Mouse (Mus musculus) MEL-GATA-1-ER (cell line): ENCODE measurements around the gene Tdrd5.
"Not testable (repeated sequence)": the region's sequence is repeated elsewhere in the genome, so short reads cannot be mapped to it uniquely, and the experiment has no call there.

Experiments
- DNase-seq: peaks from one replicate; pipeline ENCODE4 v3.0.0-alpha.2; 2012; ENCODE audit warnings: low read depth; ENCODE audit errors: extremely low read depth

Gene Tdrd5

DNA sequence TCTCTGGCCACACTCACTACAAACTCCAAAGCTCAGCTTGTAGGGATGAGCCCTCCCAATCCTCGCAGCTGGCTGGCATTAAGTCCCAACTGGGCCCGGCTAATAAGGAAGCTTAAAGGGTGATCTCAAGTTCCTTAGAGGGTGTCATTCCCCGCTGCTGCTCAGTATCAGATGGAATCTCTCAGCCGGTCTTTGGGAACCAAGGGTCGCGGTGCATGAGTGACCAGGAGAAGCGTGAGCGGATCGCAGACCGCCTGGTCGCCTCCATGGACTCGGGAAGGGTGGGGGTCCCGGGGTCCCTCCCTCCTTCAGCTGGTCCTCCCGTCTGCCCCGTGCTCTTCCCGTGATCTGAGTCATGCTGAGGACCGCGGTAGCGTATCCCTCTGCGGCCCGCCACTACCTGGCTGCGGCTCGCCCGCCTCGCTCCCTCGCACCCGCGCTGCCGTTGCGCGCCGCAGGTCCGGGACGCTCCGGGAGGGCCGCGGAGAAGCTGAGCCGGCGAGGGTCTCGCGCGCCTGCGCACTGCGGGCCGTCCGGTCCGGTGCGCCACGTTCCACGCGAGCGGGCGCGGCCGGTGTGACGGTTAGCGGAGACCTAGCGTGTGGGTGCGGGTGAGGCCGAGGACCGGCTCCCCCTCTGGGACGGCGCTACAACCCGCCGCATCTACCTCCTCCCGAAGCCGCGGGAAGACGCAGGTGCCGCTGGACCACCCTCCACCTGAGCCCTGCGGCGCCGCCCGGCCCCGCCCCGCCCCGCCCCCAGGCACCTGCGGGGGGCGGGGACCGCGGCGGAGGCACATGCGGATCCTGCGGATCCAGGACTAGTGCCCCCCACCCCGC, at the start of gene Tdrd5:
Gene Tdrd5, minus strand, starts transcription at position 754 of the 839 bp plus-strand sequence.
- DNase-seq: no peak

DNA sequence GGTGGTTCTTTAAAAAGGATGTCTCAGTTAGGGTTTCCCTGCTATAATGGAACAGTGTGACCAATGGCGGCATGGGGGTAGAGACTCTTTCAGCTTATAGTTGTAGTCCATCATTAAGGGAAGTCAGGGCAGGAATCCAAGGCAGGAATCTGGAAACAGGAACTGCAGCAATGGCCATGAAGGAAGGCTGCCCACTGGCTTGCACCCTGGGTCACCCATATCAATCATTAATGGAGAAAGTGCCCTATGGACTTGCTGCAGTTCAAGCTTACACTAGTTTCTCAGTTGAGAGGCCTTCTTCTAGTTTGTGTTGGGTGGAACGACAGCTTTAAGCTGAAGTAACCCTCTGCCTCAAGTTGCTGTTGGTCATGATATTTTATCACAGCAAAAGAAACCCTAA, 49.0 kb upstream of the Tdrd5 start:
- no peak for DNase-seq

DNA sequence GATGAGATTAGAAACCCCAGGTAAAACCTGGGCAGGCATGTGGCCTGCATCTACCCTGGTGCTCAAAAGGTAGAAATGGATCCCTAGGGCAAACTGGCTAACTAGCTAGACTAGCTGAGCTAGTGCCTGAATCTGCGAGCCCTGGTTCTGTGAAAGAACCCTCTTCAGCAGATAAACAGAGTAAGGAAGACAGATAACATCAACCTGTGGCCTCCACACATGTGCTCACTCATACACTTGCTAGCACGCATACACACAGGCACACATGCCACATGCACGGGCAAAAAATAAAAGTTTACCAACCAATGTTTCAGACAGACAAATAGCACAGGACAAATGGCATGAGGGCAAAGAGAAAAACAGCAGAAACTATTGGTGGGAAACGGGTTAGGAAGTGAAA, 47.0 kb upstream of the Tdrd5 start:
- no peak for DNase-seq

DNA sequence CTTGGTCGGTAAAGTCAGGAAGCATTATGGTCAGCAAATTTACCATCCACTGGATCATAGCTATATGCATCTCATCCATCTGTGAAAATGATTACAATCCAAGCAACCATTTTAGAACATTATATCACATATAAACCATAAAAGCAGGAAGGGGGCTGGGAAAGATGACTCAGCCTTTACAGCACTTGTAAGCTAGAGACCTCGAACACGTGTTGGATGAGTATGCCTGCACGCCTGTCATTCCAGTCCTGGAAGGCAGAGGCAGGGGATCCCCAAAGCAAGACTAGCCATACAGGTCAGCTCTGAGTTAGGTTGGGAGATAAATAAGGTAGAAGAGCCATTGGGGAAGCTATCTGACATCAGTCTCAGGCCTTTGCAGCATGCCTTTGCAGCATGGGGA, 45.6 kb upstream of the Tdrd5 start:
- no peak for DNase-seq

GRCm38 (mm10) chr1:156345633-156346032, 42.2 kb upstream of the Tdrd5 start:
- DNase-seq: no peak

- no peak for DNase-seq
Measured at GRCm38 (mm10) chr1:156344433-156344832, 41.0 kb upstream of the Tdrd5 start.

DNA sequence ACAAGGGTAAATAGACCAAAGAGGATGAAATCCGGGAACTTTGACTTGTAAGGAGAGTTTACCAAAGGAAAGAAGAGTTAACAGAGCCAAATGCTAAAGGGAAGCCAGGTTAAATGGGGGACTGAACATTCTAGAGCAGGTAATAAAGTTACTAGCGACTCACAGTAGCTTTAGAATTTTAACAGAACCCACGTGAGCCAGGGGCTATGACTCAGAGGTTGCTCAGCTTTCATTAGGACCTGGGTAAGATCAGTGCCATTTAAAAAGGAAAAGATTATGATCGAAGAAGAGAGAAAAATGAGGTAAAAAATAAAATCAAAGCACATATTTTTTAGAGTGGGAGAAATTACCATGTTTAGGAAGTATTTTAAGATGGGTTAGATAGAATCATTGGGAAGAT, 37.4 kb upstream of the Tdrd5 start:
- no peak for DNase-seq

GRCm38 (mm10) chr1:156323126-156323525, 19.7 kb upstream of the Tdrd5 start:
- no peak for DNase-seq

- no peak for DNase-seq
Measured at GRCm38 (mm10) chr1:156310630-156311029, 7.2 kb upstream of the Tdrd5 start, which contains the start of gene Nphs2. Gene Nphs2, plus strand, starts transcription at chr1:156310727.

DNA sequence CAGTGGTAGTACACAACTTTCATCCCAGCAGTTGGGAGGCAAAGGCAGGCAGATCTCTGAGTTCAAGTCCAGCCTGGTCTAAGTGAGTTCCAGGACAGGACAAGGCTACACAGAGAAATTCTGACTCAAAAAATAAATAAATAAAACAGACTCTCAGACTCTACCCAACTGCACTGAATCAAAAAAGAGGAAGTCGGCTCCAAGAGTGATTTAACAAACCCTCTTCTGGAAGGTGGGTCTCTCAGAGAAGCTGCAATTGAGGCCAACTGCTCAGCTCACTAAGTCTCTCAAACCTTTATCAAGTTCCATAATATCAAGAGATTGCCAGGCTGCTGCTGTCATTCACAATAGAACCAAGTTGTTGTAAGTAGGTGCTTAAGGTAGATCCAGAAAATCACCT, 5.1 kb upstream of the Tdrd5 start:
- DNase-seq: peak; percentile 52

DNA sequence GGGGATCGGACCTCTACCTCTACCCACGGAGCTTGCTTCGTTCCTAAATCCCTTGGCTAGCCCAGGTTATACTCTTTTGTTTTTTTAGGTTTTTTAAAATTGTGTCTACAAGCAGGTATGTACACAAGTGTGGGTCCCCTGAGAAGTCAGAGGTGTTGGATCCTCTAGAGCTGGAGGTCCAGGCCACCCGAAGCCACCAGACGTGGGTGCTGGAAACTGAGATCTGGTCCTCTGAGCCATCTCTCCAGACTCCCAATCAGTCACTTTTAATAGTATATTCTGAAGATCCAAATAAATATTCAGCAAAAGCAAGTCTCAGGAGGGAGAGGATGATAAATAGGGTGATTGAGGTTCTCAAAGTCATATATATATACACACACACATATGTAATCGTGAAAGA, 13.4 kb downstream of the Tdrd5 start:
- DNase-seq: no peak

- DNase-seq: not testable (repeated sequence)
Measured at GRCm38 (mm10) chr1:156289222-156289587, 14.3 kb downstream of the Tdrd5 start.

GRCm38 (mm10) chr1:156288556-156289221, 14.8 kb downstream of the Tdrd5 start:
- peak; percentile 85 for DNase-seq

DNA sequence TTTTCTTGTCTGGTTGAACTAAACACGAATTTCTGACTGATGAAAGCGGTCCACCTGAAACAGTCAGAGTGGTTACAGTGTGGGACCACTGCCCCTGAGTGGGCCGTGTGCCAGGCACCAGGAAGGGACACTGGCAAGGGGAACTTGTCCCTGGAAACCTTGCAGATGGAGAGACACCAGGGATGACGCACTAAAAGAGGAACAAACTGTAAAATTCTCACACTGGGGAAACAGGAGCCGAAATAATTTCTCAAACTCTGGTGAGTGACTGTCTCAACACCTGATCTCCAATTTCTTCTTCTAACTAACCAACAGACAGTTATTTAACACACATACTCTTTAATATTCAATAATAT, 17.9 kb downstream of the Tdrd5 start:
- no peak for DNase-seq

GRCm38 (mm10) chr1:156284851-156285540, 18.5 kb downstream of the Tdrd5 start:
- no peak for DNase-seq

- DNase-seq: peak; percentile 50
Measured at GRCm38 (mm10) chr1:156284207-156284606, 19.3 kb downstream of the Tdrd5 start.

DNA sequence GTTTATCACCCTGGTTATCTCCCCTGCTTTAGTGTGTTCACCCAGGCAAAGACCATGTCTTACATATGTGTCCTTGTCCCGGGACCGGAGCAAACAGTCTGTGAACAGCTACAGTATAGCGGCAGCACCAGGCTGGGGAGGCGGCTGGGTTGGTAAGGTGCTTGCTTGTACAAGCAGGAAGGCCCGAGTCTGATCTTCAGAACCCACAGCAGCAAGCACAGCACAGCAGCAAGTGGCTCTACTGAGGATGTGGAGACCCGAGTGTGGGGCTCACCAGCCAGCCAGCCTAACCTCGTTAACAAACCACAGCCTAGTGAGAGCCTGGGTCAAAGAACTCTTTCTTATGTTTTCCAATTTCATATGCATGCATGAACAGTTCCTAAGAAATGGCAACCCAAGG, 23.3 kb downstream of the Tdrd5 start:
- no peak for DNase-seq

DNA sequence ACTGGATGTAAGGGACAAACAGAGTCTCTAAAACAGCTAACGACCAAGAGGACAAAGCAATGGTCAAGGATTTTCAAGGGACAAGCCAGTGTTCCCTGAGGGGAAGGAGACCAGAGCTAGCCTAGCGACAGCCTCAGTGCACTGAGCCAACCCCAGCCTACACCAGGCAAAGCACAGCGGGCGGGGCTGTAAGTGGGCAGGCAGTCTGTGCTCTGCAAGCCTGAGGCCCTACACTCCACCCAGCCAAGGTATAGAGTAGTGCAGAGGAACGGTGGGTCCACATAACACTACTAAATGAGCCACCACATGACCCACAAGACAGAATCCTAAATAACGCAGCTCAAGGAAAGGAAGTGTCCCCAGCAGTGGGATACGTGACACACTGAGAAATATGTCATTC, 29.8 kb downstream of the Tdrd5 start:
- no peak for DNase-seq

DNA sequence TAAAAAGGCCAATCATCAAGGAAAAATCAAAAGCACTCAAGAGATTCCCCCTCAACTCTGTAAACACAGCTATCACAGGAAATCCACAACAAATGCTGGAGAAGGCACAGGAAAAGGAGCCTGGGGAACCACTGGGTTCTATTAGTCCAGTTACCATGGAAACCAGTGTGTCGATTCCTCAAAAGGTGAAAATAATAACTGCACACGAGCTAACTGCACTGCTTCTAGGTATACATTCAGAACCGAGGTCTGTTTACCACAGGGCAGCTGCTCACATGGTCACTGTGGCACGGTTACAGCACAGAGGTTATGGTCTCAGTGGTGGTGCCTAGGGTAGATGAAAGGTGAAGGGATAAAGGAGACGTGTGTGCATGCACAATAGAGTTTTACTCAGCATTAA, 31.8 kb downstream of the Tdrd5 start:
- DNase-seq: no peak

GRCm38 (mm10) chr1:156270471-156270870, 33.0 kb downstream of the Tdrd5 start:
- DNase-seq: no peak

GRCm38 (mm10) chr1:156268546-156268945, 34.9 kb downstream of the Tdrd5 start:
- not testable (repeated sequence) for DNase-seq

GRCm38 (mm10) chr1:156263946-156264345, 39.5 kb downstream of the Tdrd5 start:
- DNase-seq: no peak
